Mouse (Mus musculus) monocyte, adult 2 months (primary cell): ENCODE measurements around the gene Mospd1.

Experiments
- DNase-seq, 2 experiments: peaks; one replicate each; pipeline ENCODE4 v3.0.0; 2022; ENCODE audit warnings: low spot score in 2 of 2, low read depth in 1 of 2

Gene Mospd1

GRCm38 (mm10) chrX:53370366-53370740, at the start of gene Mospd1:
Gene Mospd1, minus strand, starts transcription at chrX:53370502.
- peak; percentile 37 to 68 for DNase-seq

- no peak for DNase-seq
These were observed 16.1 kb upstream of the Mospd1 start for GRCm38 (mm10) chrX:53386362-53386761.

GRCm38 (mm10) chrX:53383122-53383521, 12.8 kb upstream of the Mospd1 start:
- no peak for DNase-seq

DNA sequence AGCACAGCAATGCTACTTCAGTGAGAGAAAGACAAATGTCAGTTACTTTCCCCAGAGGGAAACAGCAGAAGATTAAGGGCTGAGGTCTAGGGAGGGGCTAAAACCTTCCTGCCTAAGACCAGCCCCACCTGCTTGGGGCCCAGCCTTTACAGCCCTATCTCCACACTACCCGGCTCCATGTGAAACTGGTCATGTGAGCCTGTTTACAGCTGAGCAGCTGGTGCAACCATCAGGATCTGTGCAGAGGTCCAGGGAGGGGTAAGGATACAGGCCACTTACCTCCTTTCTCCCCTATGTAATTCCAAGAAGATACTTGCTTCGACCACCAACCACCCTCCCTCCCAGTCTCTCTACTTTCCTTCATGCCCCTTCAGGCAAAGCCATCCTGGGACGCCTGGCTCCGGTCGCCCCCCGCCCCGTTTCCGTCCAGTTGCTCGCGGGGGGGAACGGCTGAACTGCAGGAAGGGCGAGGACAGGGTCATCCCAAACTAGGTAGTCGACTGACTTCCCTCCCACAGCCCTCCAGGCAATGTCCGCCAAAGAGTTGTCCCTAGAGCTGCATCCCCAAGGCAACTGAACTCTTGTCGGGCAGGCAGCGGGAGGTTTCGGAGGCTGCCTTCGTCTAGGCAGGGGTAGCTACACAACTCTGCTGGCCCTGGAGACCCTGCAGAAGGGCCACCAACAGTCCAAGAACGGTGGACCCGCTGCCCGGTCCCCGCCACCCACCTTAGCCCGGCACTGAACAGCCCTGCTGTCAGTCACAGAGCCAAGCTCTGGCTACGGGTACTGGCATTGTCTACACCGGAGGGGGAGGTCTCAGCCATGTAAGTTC, 552 bp downstream of the Mospd1 start:
- no peak for DNase-seq

DNA sequence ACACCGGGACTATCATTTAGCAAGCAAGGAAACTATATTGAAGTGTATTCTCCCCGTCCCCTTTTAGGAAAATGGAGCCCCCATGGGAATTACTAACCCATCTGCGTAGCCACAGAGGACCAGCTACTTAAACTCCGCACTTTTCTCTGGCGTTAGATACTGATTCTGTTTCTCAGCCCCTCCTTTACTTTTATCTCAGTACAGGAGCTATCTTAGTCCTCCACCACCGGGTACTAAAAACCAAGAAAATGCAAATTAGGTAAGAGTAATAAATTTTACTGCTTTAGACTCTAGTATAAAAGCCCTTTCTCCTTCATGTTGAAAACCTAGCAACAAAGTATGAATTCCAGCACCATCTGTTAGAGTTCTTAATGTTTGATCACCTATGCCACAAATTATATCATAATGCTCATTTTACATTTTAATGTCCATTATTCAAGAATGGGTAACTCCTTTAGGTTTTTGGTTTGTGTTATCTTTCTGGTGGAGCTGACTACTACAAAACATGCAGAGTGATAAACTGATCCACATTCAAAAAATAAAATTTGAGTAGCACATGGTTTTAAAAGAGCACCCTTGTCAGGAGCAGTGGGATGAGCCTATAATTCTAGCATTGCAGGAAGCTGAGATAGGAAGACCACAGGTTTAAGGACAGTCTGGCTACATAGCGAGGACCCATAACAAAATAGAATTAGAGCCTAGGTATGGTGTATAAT, 5.5 kb downstream of the Mospd1 start:
- DNase-seq: no peak

- no peak for DNase-seq
These were observed 21.9 kb downstream of the Mospd1 start for GRCm38 (mm10) chrX:53348374-53348773.

GRCm38 (mm10) chrX:53341531-53341930, 28.8 kb downstream of the Mospd1 start:
- DNase-seq: peak in 1 of 2 experiments; percentile 18

DNA sequence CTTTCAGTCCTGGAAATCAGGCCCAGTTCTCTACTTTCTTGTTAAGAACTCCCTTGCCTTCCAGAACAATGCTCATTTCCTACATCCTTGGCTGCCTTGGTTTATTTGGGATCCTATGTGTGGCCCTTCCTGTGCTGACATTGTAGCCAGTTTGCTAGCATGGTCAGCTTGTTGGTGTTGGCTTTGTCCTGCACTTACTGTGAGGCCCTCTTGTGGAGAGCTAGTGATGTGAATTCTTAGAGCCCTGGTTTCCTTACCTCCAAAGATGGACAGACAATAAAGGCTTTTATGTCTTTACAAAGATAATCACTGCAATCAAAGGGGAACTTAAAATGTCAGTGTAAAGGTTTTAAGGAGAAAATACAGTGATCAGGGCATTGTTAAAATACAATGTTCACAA, 32.9 kb downstream of the Mospd1 start:
- no peak for DNase-seq

GRCm38 (mm10) chrX:53330396-53330795, 39.9 kb downstream of the Mospd1 start:
- no peak for DNase-seq

GRCm38 (mm10) chrX:53321111-53321510, 49.2 kb downstream of the Mospd1 start:
- no peak for DNase-seq

DNA sequence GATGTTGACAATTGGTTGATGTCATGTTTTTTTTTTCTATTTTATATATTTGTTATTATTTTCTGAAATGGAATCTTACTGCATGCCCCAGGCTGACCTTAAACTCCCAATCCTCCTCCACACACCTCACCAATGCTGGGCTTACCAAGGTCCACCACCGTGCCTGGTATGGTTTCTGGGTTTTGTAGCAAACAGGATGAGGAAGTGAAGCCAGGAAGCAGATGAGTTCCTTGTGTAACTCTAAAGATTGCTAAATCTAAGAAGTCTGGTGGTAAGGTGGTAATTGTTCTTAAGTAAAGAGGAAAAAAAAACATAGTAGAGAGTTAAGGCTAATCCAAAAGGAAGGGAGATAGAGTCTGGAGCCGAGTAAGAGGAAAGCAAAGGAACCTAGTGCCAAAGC, 49.7 kb downstream of the Mospd1 start:
- DNase-seq: no peak
